Mouse (Mus musculus) large intestine, adult 2 months (tissue): ENCODE data around the gene Ackr2. TPM values are rescaled to one million over a fixed set of nuclear protein-coding genes. Genes with fewer than 3 reads are reported as not detected.

Experiments used
- DNase-seq: peaks from one replicate; pipeline ENCODE4 v3.0.0-alpha.2; 2012; ENCODE audit warnings: low read depth, low spot score
- WGBS: fragments of 180-500 bp; shearing (Covaris S2); methylation state at CpG from one replicate; pipeline ENCODE4 v1.1.7; 2018; 5-methylcytosine and 5-hydroxymethylcytosine counted together
- polyA plus RNA-seq: library from polyadenylated mRNA; depleted of rRNA; stranded (reverse); fragments of >200 nt; gene quantifications from 2 replicates; pipeline ENCODE4 v1.2.3, GENCODE M21; 2012

Ackr2 gene
- polyA plus RNA-seq, 1 experiment = 1.5 TPM

- 41% methylated on average over 4 of the region's 4 CpGs for WGBS
- no peak for DNase-seq
Measured at GRCm38 (mm10) chr9:121889927-121890440, 8.2 kb upstream of the Ackr2 start.

- 32% methylated on average over 18 of the region's 18 CpGs for WGBS
- no peak for DNase-seq
Measured at GRCm38 (mm10) chr9:121890441-121890941, 7.7 kb upstream of the Ackr2 start.

GRCm38 (mm10) chr9:121891301-121891700 is 6.9 kb upstream of the Ackr2 start:
- DNase-seq = no peak
- WGBS = 90% methylated on average over 9 of the region's 9 CpGs

- DNase-seq = no peak
- 79% methylated on average over 12 of the region's 12 CpGs for WGBS
Measured at GRCm38 (mm10) chr9:121892057-121892687, 6.0 kb upstream of the Ackr2 start.

- 76% methylated on average over 7 of the region's 7 CpGs for WGBS
- DNase-seq = no peak
Measured at GRCm38 (mm10) chr9:121894447-121894846, 3.7 kb upstream of the Ackr2 start.

GRCm38 (mm10) chr9:121895392-121895993 is 2.7 kb upstream of the Ackr2 start:
- WGBS = 60% methylated on average over 7 of the region's 7 CpGs
- no peak for DNase-seq

- WGBS = 57% methylated on average over 4 of the region's 4 CpGs
- DNase-seq = no peak
Measured at GRCm38 (mm10) chr9:121896820-121897219, 1.3 kb upstream of the Ackr2 start.

- DNase-seq = no peak
Measured at GRCm38 (mm10) chr9:121899306-121899705, 1.2 kb downstream of the Ackr2 start.

GRCm38 (mm10) chr9:121900282-121900855 is 2.2 kb downstream of the Ackr2 start:
- no peak for DNase-seq
- WGBS = 71% methylated on average over 5 of the region's 5 CpGs

More at GRCm38 (mm10) chr9:121899306-121899705, 1.2 kb downstream of the Ackr2 start:
- 62% methylated on average over 6 of the region's 6 CpGs for WGBS

- 78% methylated on average over 5 of the region's 5 CpGs for WGBS
- no peak for DNase-seq
Measured at GRCm38 (mm10) chr9:121901710-121902700, 3.9 kb downstream of the Ackr2 start.

GRCm38 (mm10) chr9:121903476-121904305 is 5.5 kb downstream of the Ackr2 start:
- 53% methylated on average over 8 of the region's 8 CpGs for WGBS
- no peak for DNase-seq

- 60% methylated on average over 4 of the region's 4 CpGs for WGBS
- no peak for DNase-seq
Measured at GRCm38 (mm10) chr9:121904319-121904718, 6.2 kb downstream of the Ackr2 start.

GRCm38 (mm10) chr9:121904946-121905345 is 6.8 kb downstream of the Ackr2 start:
- WGBS = 85% methylated on average over 7 of the region's 7 CpGs

GRCm38 (mm10) chr9:121905556-121906185 is 7.5 kb downstream of the Ackr2 start:
- whole genome bisulfite sequencing = 65% methylated on average over 4 of the region's 4 CpGs
- DNase-seq = no peak

More at GRCm38 (mm10) chr9:121904946-121905345, 6.8 kb downstream of the Ackr2 start:
- no peak for DNase-seq

GRCm38 (mm10) chr9:121906456-121906855 is 8.3 kb downstream of the Ackr2 start:
- WGBS = 78% methylated on average over 5 of the region's 5 CpGs

GRCm38 (mm10) chr9:121907356-121908070 is 9.4 kb downstream of the Ackr2 start:
- 67% methylated on average over 10 of the region's 10 CpGs for WGBS
- DNase-seq = no peak

More at GRCm38 (mm10) chr9:121906456-121906855, 8.3 kb downstream of the Ackr2 start:
- DNase-seq = no peak

- 88% methylated on average over 17 of the region's 17 CpGs for WGBS
- no peak for DNase-seq
Measured at GRCm38 (mm10) chr9:121908321-121908720, 10.2 kb downstream of the Ackr2 start.
